Mouse (Mus musculus): ENCODE results near the gene Rtn4. TPM values are rescaled to one million over a fixed set of nuclear protein-coding genes. Genes with fewer than 3 reads are reported as not detected.
"Not testable (repeated sequence)": the region's sequence is repeated elsewhere in the genome, so short reads cannot be mapped to it uniquely, and the experiment has no call there.

Rtn4 gene
- total RNA-seq (2014; rRNA removed) (110 and 156 TPM in 2 replicates), polyA plus RNA-seq (2012; rRNA removed) (38.7 and 45.3 TPM in 2 replicates)

- TF ChIP-seq CTCF (IDR thresholded peaks at IDR 0.05; ENCODE audit: low read depth, low read length) (peak; percentile 56; the same call in 1 of the 2 replicates), POLR2A (IDR thresholded peaks at IDR 0.05; ENCODE audit: extremely low read depth, insufficient read depth, low read length) (peak; percentile 80)
- Histone ChIP-seq H3K27me3 (ENCODE audit: control insufficient read depth, insufficient read depth, low read length) (no peaks in the 10 kb centered on the region), H3K9ac (ENCODE audit: low read depth, low read length) (peak within 1 kb of the TSS; percentile 92), H3K36me3 (ENCODE audit: control insufficient read depth, insufficient read depth, low read length) (no peaks in the 10 kb centered on the region), H3K4me3 (ENCODE audit: insufficient read depth, low read depth, low read length) (peak within 1 kb of the TSS; percentile 77), H3K79me2 (ENCODE audit: control insufficient read depth, insufficient read depth, low read length) (no peaks in the 10 kb centered on the region), H3K4me1 (ENCODE audit: control insufficient read depth, insufficient read depth, low read length) (no peaks in the 10 kb centered on the region), H3K27ac (replicated peaks; ENCODE audit: insufficient read depth, low read depth, low read length) (peak within 1 kb of the TSS; percentile 47)
- under 1% methylated on average over 43 of the region's 43 CpGs for WGBS
- peak; percentile 92 for DNase-seq (ENCODE audit: extremely low read depth, low read depth, low spot score)
These were observed at the start of gene Rtn4 for GRCm38 (mm10) chr11:29692683-29693272. Gene Rtn4 (plus strand): TSS chr11:29692947.

GRCm38 (mm10) chr11:29644421-29644820, 48.3 kb upstream of the Rtn4 start:
- H3K79me2 ChIP-seq (ENCODE audit: control insufficient read depth, insufficient read depth, low read length), result no peaks in the 10 kb centered on the region
- H3K27ac ChIP-seq (replicated peaks; ENCODE audit: insufficient read depth, low read depth, low read length), result no peak overlapping the region
- TF ChIP-seq POLR2A (IDR thresholded peaks at IDR 0.05; ENCODE audit: extremely low read depth, insufficient read depth, low read length) (no peak), CTCF (IDR thresholded peaks at IDR 0.05; ENCODE audit: low read depth, low read length) (no peak)
- H3K9ac ChIP-seq (ENCODE audit: low read depth, low read length), result no peak overlapping the region
- H3K27me3 ChIP-seq (ENCODE audit: control insufficient read depth, insufficient read depth, low read length), result no peaks in the 10 kb centered on the region
- H3K36me3 ChIP-seq (ENCODE audit: control insufficient read depth, insufficient read depth, low read length), result no peaks in the 10 kb centered on the region
- no peak overlapping the region for H3K4me3 ChIP-seq (ENCODE audit: insufficient read depth, low read depth, low read length)
- H3K4me1 ChIP-seq (ENCODE audit: control insufficient read depth, insufficient read depth, low read length), result no peaks in the 10 kb centered on the region
- WGBS, result 91% methylated on average over 1 of the region's 1 CpGs
- DNase-seq (ENCODE audit: extremely low read depth, low read depth, low spot score), result no peak

GRCm38 (mm10) chr11:29645411-29646066, 47.2 kb upstream of the Rtn4 start:
- Histone ChIP-seq H3K4me1 (ENCODE audit: control insufficient read depth, insufficient read depth, low read length) (no peaks in the 10 kb centered on the region), H3K79me2 (ENCODE audit: control insufficient read depth, insufficient read depth, low read length) (no peaks in the 10 kb centered on the region), H3K36me3 (ENCODE audit: control insufficient read depth, insufficient read depth, low read length) (no peaks in the 10 kb centered on the region), H3K27me3 (ENCODE audit: control insufficient read depth, insufficient read depth, low read length) (no peaks in the 10 kb centered on the region), H3K4me3 (ENCODE audit: insufficient read depth, low read depth, low read length) (no peak overlapping the region), H3K27ac (replicated peaks; ENCODE audit: insufficient read depth, low read depth, low read length) (no peak overlapping the region), H3K9ac (ENCODE audit: low read depth, low read length) (no peak overlapping the region)
- TF ChIP-seq POLR2A (IDR thresholded peaks at IDR 0.05; ENCODE audit: extremely low read depth, insufficient read depth, low read length), result no peak
- TF ChIP-seq CTCF (IDR thresholded peaks at IDR 0.05; ENCODE audit: low read depth, low read length), result no peak
- 85% methylated on average over 5 of the region's 5 CpGs for WGBS
- no peak for DNase-seq (ENCODE audit: extremely low read depth, low read depth, low spot score)

GRCm38 (mm10) chr11:29647568-29648319, 45.0 kb upstream of the Rtn4 start:
- Histone ChIP-seq H3K9ac (ENCODE audit: low read depth, low read length) (no peak overlapping the region), H3K4me1 (ENCODE audit: control insufficient read depth, insufficient read depth, low read length) (no peaks in the 10 kb centered on the region), H3K36me3 (ENCODE audit: control insufficient read depth, insufficient read depth, low read length) (no peaks in the 10 kb centered on the region), H3K27me3 (ENCODE audit: control insufficient read depth, insufficient read depth, low read length) (no peaks in the 10 kb centered on the region), H3K27ac (replicated peaks; ENCODE audit: insufficient read depth, low read depth, low read length) (no peak overlapping the region), H3K79me2 (ENCODE audit: control insufficient read depth, insufficient read depth, low read length) (no peaks in the 10 kb centered on the region), H3K4me3 (ENCODE audit: insufficient read depth, low read depth, low read length) (no peak overlapping the region)
- 56% methylated on average over 6 of the region's 6 CpGs for WGBS
- no peak for TF ChIP-seq CTCF (IDR thresholded peaks at IDR 0.05; ENCODE audit: low read depth, low read length)
- no peak for TF ChIP-seq POLR2A (IDR thresholded peaks at IDR 0.05; ENCODE audit: extremely low read depth, insufficient read depth, low read length)
- no peak for DNase-seq (ENCODE audit: extremely low read depth, low read depth, low spot score)

GRCm38 (mm10) chr11:29655381-29655780, 37.4 kb upstream of the Rtn4 start:
- H3K9ac ChIP-seq (ENCODE audit: low read depth, low read length); DNase-seq (ENCODE audit: extremely low read depth, low read depth, low spot score); H3K79me2 ChIP-seq (ENCODE audit: control insufficient read depth, insufficient read depth, low read length); H3K27me3 ChIP-seq (ENCODE audit: control insufficient read depth, insufficient read depth, low read length); H3K4me1 ChIP-seq (ENCODE audit: control insufficient read depth, insufficient read depth, low read length); H3K4me3 ChIP-seq (ENCODE audit: insufficient read depth, low read depth, low read length); H3K36me3 ChIP-seq (ENCODE audit: control insufficient read depth, insufficient read depth, low read length); H3K27ac ChIP-seq (replicated peaks; ENCODE audit: insufficient read depth, low read depth, low read length): not testable (repeated sequence)
- 86% methylated on average over 3 of the region's 3 CpGs for WGBS
